Mouse (Mus musculus): Measurements from ENCODE around the gene Zdhhc22. TPM values are rescaled to one million over a fixed set of nuclear protein-coding genes. Genes with fewer than 3 reads are reported as not detected.

The Zdhhc22 gene
- polyA plus RNA-seq (2016; fragmentation: Nextera tagmentation; extraction: Ambion mirVana) = not detected in 2 replicates

DNA sequence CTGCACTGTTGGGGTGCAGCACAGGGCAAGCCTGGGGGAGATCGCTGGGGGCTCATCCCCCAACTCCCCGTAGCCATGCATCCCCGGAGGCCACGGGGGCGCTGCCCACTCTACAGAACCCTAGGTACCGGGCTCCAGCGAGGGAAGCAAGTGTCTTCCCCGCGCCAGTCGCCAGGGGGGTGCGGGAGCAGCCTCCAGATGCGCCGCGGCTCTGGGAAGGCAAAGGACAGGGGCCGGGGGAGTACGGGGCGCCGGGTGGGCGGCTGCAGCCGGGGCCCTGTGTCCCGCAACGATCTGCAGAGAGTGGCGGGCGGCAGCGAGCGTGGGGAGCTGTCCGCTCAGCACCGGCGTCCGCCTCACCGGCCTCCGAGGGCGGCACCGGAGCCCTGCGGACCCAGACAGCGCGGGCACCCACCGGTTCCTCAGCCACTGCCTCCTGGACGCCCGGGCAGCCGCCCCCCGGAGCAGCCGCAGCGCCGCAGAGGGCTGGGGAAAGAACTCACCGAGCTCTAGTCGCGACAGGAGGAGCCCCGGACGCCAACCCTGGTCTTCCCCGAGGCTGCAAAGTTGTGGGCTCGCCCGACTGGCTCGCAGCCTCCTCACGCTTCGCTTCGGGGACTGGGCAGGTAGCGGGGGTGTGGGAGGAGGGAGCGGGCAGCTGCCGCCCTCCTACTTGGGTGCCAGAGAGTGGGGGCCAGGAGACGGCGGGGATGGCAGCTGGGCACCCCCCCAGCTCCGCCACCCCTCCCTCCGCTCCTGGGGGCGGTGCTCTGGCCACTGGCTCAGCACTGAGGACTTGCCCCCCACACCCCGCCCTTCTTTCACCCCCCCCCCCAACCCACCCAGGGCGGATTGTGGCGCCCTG lies at the start of gene Zdhhc22:
Gene Zdhhc22 (minus strand): TSS at position 541 of the 865 bp plus-strand sequence.
- Histone ChIP-seq H3K27ac (ENCODE audit: poor library complexity, severe bottlenecking) (no peak within 1 kb of the TSS), H3K27me3 (replicated peaks) (peaks cover 86% of the 10 kb centered on the region), H3K4me3 (peak within 1 kb of the TSS; percentile 26), H3K36me3 (no peaks in the 10 kb centered on the region), H3K4me2 (peak within 1 kb of the TSS; percentile 63), H3K4me1 (replicated peaks) (peaks cover 14% of the 10 kb centered on the region), H3K9ac (no peak within 1 kb of the TSS), H3K9me3 (replicated peaks) (no peaks in the 10 kb centered on the region)
- peak; percentile 43; the same call in 1 of the 2 replicates for ATAC-seq (ENCODE audit: insufficient number of reproducible peaks, low FRiP score)
- under 1% methylated on average over 60 of the region's 68 CpGs for WGBS

DNA sequence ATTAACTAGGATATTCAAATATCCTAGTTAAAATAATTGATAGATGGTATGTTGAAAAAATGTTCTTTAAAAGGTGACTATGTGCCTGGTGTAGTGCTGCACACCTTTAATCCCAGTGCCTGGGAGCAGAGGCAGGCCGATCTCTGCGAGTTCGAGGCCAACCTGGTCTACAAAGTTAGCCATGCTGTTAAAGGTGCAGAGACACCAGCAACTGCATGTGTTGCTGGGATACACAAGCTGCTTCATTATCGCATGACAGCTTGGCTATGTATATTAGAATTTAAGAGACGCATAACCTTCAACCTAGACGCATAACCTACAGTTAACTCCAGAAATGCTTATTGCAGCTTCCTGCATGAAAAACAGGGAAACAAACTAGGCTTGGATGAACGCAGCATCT lies 46.4 kb upstream of the Zdhhc22 start:
- Histone ChIP-seq H3K36me3 (no peaks in the 10 kb centered on the region), H3K27ac (ENCODE audit: poor library complexity, severe bottlenecking) (no peak overlapping the region), H3K27me3 (replicated peaks) (peaks cover 4% of the 10 kb centered on the region; the same call in 1 of the 2 replicates), H3K4me2 (no peak overlapping the region), H3K9ac (no peak overlapping the region), H3K9me3 (replicated peaks) (no peaks in the 10 kb centered on the region), H3K4me3 (no peak overlapping the region), H3K4me1 (replicated peaks) (no peaks in the 10 kb centered on the region)
- WGBS = 82% methylated on average over 7 of the region's 7 CpGs
- no peak for ATAC-seq (ENCODE audit: insufficient number of reproducible peaks, low FRiP score)

GRCm38 (mm10) chr12:87031163-87031763 lies 41.0 kb upstream of the Zdhhc22 start:
- H3K9me3 ChIP-seq (replicated peaks) = no peaks in the 10 kb centered on the region
- no peak overlapping the region for H3K27ac ChIP-seq (ENCODE audit: poor library complexity, severe bottlenecking)
- H3K27me3 ChIP-seq (replicated peaks) = peaks cover 38% of the 10 kb centered on the region
- no peak overlapping the region for H3K9ac ChIP-seq
- H3K4me2 ChIP-seq = no peak overlapping the region
- H3K4me3 ChIP-seq = no peak overlapping the region
- 67% methylated on average over 5 of the region's 5 CpGs for WGBS
- H3K36me3 ChIP-seq = no peaks in the 10 kb centered on the region
- H3K4me1 ChIP-seq (replicated peaks) = peaks cover 6% of the 10 kb centered on the region
- ATAC-seq (ENCODE audit: insufficient number of reproducible peaks, low FRiP score) = no peak

DNA sequence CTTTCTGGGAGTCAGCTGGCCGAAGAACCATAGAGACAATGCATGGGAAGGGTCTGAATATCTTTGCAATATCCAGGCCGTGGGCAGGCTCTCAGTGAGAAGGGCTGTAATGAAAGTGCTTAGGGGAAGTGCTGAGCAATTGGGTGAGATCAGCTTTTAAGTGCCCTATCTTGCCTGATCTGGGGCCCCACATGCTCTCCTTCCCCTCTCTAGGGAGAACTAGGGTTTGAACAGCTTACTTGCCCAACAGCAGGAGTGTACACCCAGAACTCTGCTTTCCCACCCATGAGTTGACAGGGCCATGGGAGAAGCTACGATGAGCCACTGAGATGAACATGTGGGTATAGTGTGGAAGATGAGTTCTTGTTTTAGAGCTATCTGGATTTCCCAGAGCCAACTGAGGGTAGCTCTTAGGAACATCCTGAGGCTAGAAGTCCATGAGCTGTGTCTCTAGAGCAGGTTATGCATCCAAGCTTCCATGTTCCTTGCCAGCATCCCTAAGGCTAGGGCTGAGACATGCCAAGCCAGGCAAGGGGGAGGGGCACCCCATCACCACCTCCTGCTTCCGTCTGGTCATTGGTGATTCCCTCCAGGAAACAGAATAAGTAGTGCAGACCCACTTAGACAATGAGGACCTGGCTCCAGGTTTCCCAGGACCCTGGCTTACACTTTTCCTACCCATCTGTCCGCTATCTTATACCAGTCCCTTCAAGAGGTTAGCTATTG lies 39.2 kb upstream of the Zdhhc22 start:
- Histone ChIP-seq H3K9ac (no peak overlapping the region), H3K27ac (ENCODE audit: poor library complexity, severe bottlenecking) (no peak overlapping the region), H3K27me3 (replicated peaks) (peaks cover 53% of the 10 kb centered on the region), H3K4me1 (replicated peaks) (peaks cover 8% of the 10 kb centered on the region), H3K36me3 (no peaks in the 10 kb centered on the region), H3K4me3 (no peak overlapping the region), H3K9me3 (replicated peaks) (no peaks in the 10 kb centered on the region), H3K4me2 (no peak overlapping the region)
- ATAC-seq (ENCODE audit: insufficient number of reproducible peaks, low FRiP score) = no peak
- 66% methylated on average over 5 of the region's 5 CpGs for WGBS

DNA sequence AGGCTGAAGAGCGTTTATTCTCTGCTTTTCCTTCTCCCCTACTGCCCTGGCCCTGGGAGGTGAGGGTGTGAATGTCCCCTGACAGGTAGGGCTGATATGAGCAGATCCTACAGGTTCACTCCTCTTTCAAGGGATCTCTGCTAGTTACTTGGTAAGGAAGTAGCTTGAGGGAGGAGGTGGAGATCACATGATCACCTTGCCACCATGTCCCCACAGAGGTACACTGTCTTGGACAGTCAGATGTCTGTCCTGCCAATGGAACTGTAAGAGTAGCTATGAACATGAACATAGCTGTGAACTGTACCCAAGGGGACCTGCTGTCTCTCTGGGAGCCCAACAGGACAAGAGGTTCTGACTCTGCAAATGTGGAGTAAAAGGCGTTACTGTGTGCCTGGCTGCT lies 37.8 kb upstream of the Zdhhc22 start:
- WGBS = 65% methylated on average over 2 of the region's 2 CpGs
- H3K4me3 ChIP-seq = no peak overlapping the region
- peaks cover 67% of the 10 kb centered on the region for H3K27me3 ChIP-seq (replicated peaks)
- no peaks in the 10 kb centered on the region for H3K9me3 ChIP-seq (replicated peaks)
- no peak overlapping the region for H3K4me2 ChIP-seq
- H3K27ac ChIP-seq (ENCODE audit: poor library complexity, severe bottlenecking) = no peak overlapping the region
- H3K36me3 ChIP-seq = no peaks in the 10 kb centered on the region
- no peak for ATAC-seq (ENCODE audit: insufficient number of reproducible peaks, low FRiP score)
- H3K4me1 ChIP-seq (replicated peaks) = peaks cover 8% of the 10 kb centered on the region
- H3K9ac ChIP-seq = no peak overlapping the region

- peaks cover 69% of the 10 kb centered on the region for H3K27me3 ChIP-seq (replicated peaks)
- no peak for ATAC-seq (ENCODE audit: insufficient number of reproducible peaks, low FRiP score)
- no peaks in the 10 kb centered on the region for H3K9me3 ChIP-seq (replicated peaks)
- peaks cover 8% of the 10 kb centered on the region for H3K4me1 ChIP-seq (replicated peaks)
- H3K9ac ChIP-seq = no peak overlapping the region
- H3K36me3 ChIP-seq = no peaks in the 10 kb centered on the region
- no peak overlapping the region for H3K27ac ChIP-seq (ENCODE audit: poor library complexity, severe bottlenecking)
- no peak overlapping the region for H3K4me3 ChIP-seq
- H3K4me2 ChIP-seq = no peak overlapping the region
- WGBS = 44% methylated on average over 5 of the region's 5 CpGs
These were observed 37.2 kb upstream of the Zdhhc22 start for GRCm38 (mm10) chr12:87027391-87027790.

DNA sequence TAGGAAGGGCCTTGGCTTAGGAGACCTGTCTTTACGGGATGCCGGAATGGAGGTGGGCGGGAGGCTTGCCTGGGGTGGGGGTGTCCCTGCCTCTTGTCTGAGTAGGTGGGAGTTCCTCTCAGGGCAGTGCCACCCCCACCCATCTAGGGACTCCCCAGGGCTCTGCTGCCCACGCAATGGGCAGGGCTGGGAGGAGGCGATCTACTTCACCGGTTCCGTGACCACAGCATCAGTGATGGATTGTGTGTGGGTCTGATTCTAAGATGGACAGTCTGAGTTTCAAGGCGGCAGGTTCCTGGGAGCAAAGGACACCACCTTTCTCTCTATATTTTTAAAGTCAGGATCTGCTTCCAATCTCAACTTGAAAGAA lies 36.6 kb upstream of the Zdhhc22 start:
- Histone ChIP-seq H3K4me3 (peak overlapping the region; percentile 15; the same call in 1 of the 2 replicates), H3K36me3 (no peaks in the 10 kb centered on the region), H3K4me2 (peak overlapping the region; percentile 61), H3K9me3 (replicated peaks) (no peaks in the 10 kb centered on the region), H3K27ac (ENCODE audit: poor library complexity, severe bottlenecking) (no peak overlapping the region), H3K9ac (no peak overlapping the region), H3K4me1 (replicated peaks) (peaks cover 8% of the 10 kb centered on the region), H3K27me3 (replicated peaks) (peaks cover 74% of the 10 kb centered on the region)
- no peak for ATAC-seq (ENCODE audit: insufficient number of reproducible peaks, low FRiP score)
- WGBS = 15% methylated on average over 8 of the region's 8 CpGs

DNA sequence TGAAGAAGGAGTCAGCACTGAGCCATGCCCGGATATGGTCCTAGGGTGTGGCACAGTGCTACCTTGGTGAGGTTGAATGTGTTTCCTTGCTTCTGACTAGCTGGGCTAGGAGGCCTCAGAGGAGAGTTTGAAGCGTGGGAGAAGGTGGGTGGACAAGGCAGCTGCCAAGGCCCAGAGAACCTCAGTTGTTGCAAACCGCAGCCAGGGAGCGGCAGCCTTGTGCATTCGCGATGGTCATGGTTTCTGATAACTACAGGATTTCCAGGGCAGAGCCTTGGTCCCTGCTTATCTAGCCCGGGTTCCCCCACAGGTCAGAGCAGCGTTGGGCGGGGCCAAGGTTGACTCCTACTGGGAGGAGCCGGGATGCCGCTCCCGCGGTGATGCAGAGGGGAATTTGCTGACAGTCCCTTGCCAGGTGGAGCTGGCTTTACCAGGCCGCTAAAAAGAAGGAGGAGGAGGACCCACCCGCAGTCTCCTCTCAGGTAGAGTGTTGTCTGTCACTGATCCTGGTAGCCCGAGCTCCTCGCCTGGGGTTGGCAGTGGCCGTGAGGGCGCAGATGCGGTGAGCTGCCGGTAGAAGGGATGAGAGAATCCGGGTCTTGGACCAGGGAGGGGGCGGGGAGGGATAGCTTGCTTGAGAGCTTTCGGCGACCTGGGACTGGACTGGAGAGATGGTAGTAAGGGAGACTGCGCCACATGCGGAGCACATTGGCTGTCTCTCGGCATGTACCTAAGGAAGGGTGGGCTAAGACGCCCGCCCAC lies 36.1 kb upstream of the Zdhhc22 start:
- Histone ChIP-seq H3K4me2 (peak overlapping the region; percentile 61), H3K9ac (no peak overlapping the region), H3K27ac (ENCODE audit: poor library complexity, severe bottlenecking) (no peak overlapping the region), H3K4me1 (replicated peaks) (peaks cover 8% of the 10 kb centered on the region), H3K4me3 (peak overlapping the region; percentile 15), H3K27me3 (replicated peaks) (peaks cover 75% of the 10 kb centered on the region), H3K9me3 (replicated peaks) (no peaks in the 10 kb centered on the region), H3K36me3 (no peaks in the 10 kb centered on the region)
- ATAC-seq (ENCODE audit: insufficient number of reproducible peaks, low FRiP score) = peak; percentile 51; the same call in 1 of the 2 replicates
- 2% methylated on average over 30 of the region's 30 CpGs for WGBS

DNA sequence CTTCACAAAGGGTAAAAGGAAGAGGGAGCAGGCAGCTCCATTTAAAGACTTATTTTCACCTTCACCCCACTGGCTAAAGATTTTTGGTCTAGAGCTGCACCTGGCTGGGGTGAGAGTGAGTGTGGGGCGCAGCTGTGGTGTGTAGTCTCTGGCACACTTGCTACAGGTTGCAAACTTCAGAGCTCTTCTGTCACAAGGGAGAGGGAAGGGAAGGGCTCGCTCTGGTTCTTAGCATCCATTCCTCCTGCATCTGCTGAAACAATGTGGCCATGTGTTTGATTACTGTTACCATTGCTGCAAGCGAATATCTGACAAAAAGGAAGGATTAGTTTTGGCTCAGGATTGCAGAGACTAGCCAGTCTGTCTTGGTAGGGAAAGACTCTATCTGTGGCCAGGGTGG lies 33.2 kb upstream of the Zdhhc22 start:
- H3K9ac ChIP-seq = no peak overlapping the region
- H3K4me2 ChIP-seq = no peak overlapping the region
- no peak for ATAC-seq (ENCODE audit: insufficient number of reproducible peaks, low FRiP score)
- no peak overlapping the region for H3K4me3 ChIP-seq
- H3K4me1 ChIP-seq (replicated peaks) = peaks cover 8% of the 10 kb centered on the region
- H3K9me3 ChIP-seq (replicated peaks) = no peaks in the 10 kb centered on the region
- peaks cover 59% of the 10 kb centered on the region for H3K27me3 ChIP-seq (replicated peaks)
- H3K27ac ChIP-seq (ENCODE audit: poor library complexity, severe bottlenecking) = no peak overlapping the region
- no peaks in the 10 kb centered on the region for H3K36me3 ChIP-seq
- 71% methylated on average over 3 of the region's 3 CpGs for WGBS

DNA sequence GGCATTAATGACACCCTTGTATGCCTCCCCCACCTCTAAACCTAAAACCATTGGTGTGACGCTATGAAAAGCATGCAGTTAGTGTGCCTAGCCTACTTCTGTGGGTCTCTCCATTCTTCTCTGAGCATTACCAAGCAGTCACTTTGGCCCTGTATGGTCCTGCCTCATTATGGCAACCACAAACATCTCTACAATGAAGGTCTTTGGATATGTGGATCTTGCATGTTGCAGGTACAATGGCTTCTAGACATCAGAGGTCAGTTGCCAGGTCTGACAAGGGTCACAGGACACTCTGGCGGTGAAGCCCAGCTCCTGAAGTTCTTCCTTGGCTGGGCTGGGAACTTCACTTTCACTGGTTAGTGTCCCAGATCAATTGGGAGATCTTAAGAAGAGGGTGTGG lies 31.8 kb upstream of the Zdhhc22 start:
- H3K4me3 ChIP-seq = no peak overlapping the region
- peaks cover 8% of the 10 kb centered on the region for H3K4me1 ChIP-seq (replicated peaks)
- H3K4me2 ChIP-seq = no peak overlapping the region
- no peak overlapping the region for H3K9ac ChIP-seq
- no peaks in the 10 kb centered on the region for H3K9me3 ChIP-seq (replicated peaks)
- WGBS = 74% methylated on average over 2 of the region's 2 CpGs
- no peak overlapping the region for H3K27ac ChIP-seq (ENCODE audit: poor library complexity, severe bottlenecking)
- H3K36me3 ChIP-seq = no peaks in the 10 kb centered on the region
- no peak for ATAC-seq (ENCODE audit: insufficient number of reproducible peaks, low FRiP score)
- peaks cover 44% of the 10 kb centered on the region for H3K27me3 ChIP-seq (replicated peaks)

Measured in heart, embryonic 12.5 days (tissue).